Mouse (Mus musculus) midbrain, embryonic 13.5 days (tissue): ENCODE data around the gene Cabp7. TPM values are rescaled to one million over a fixed set of nuclear protein-coding genes. Genes with fewer than 3 reads are reported as not detected.

Source experiments
- ATAC-seq: fragments of 200-750 bp; cut with Nextera tagmentation; 2 replicates; pipeline ENCODE4 v1.8.0; 2017; ENCODE audit warnings: mild to moderate bottlenecking, moderate TSS enrichment, moderate library complexity
- H3K27ac ChIP-seq: fragments of 300-500 bp; sonication (generic); 2 replicates; pipeline ENCODE4 v1.5.1; 2015; ENCODE audit warnings: inconsistent platforms, mild to moderate bottlenecking, moderate library complexity
- H3K27me3 ChIP-seq: fragments of 300-500 bp; sonication (generic); 2 replicates; pipeline ENCODE4 v1.6.1; 2015; ENCODE audit warnings: mild to moderate bottlenecking, inconsistent platforms
- H3K36me3 ChIP-seq: fragments of 300-500 bp; sonication (generic); 2 replicates; pipeline ENCODE4 v1.6.1; 2015; ENCODE audit warnings: mild to moderate bottlenecking, inconsistent platforms
- H3K4me1 ChIP-seq: fragments of 300-500 bp; sonication (generic); replicated peaks from 2 replicates; pipeline ENCODE4 v1.6.1; 2015; ENCODE audit warnings: inconsistent platforms
- H3K4me2 ChIP-seq: fragments of 300-500 bp; sonication (generic); replicated peaks from 2 replicates; pipeline ENCODE4 v1.6.1; 2015; ENCODE audit warnings: moderate library complexity, mild to moderate bottlenecking, inconsistent platforms
- H3K4me3 ChIP-seq: fragments of 300-500 bp; sonication (generic); replicated peaks from 2 replicates; pipeline ENCODE4 v1.5.1; 2015; ENCODE audit warnings: mild to moderate bottlenecking, inconsistent platforms
- H3K9ac ChIP-seq: fragments of 300-500 bp; sonication (generic); replicated peaks from 2 replicates; pipeline ENCODE4 v1.6.1; 2015; ENCODE audit warnings: mild to moderate bottlenecking, inconsistent platforms
- H3K9me3 ChIP-seq: fragments of 300-500 bp; sonication (generic); 2 replicates; pipeline ENCODE4 v1.6.1; 2016; ENCODE audit warnings: mild to moderate bottlenecking, inconsistent platforms
- WGBS: fragments of 180-500 bp; shearing (Covaris S2); methylation state at CpG from one replicate; pipeline ENCODE4 v1.1.7; 2015; 5-methylcytosine and 5-hydroxymethylcytosine counted together
- polyA plus RNA-seq: library from polyadenylated mRNA; unstranded; fragments of >200 nt; fragmentation: Nextera tagmentation; extraction: Ambion mirVana; gene quantifications from 2 replicates; pipeline ENCODE4 v1.2.1, GENCODE M21; 2015

Cabp7 gene
- polyA plus RNA-seq = 0.69 and 1.0 TPM in 2 replicates

GRCm38 (mm10) chr11:4746733-4747132 is at the start of gene Cabp7:
Gene Cabp7, minus strand, starts transcription at chr11:4746778.
- under 1% methylated on average over 40 of the region's 73 CpGs for WGBS
- peak; percentile 13 for ATAC-seq
- H3K27me3 ChIP-seq = peaks cover 80% of the 10 kb centered on the region
- H3K4me1 ChIP-seq = peaks cover 38% of the 10 kb centered on the region
- no peaks in the 10 kb centered on the region for H3K9me3 ChIP-seq
- H3K27ac ChIP-seq = no peak within 1 kb of the TSS
- peak within 1 kb of the TSS; percentile 68 for H3K9ac ChIP-seq
- peak within 1 kb of the TSS; percentile 99 for H3K4me2 ChIP-seq
- peak within 1 kb of the TSS; percentile 63 for H3K4me3 ChIP-seq
- no peaks in the 10 kb centered on the region for H3K36me3 ChIP-seq

GRCm38 (mm10) chr11:4793006-4793405 is 46.4 kb upstream of the Cabp7 start:
- Histone ChIP-seq H3K9ac (no peak overlapping the region), H3K36me3 (peaks cover 47% of the 10 kb centered on the region), H3K4me2 (no peak overlapping the region), H3K27ac (no peak overlapping the region), H3K27me3 (no peaks in the 10 kb centered on the region), H3K4me3 (no peak overlapping the region), H3K4me1 (peaks cover 17% of the 10 kb centered on the region), H3K9me3 (no peaks in the 10 kb centered on the region)
- ATAC-seq = no peak
- WGBS = 33% methylated on average over 3 of the region's 3 CpGs

- Histone ChIP-seq H3K4me1 (peaks cover 17% of the 10 kb centered on the region), H3K36me3 (peaks cover 51% of the 10 kb centered on the region), H3K27me3 (no peaks in the 10 kb centered on the region), H3K27ac (0 out of 2 replicates have a peak overlapping the region, but pooled peaks have one; percentile 39), H3K4me2 (no peak overlapping the region), H3K9ac (no peak overlapping the region), H3K9me3 (no peaks in the 10 kb centered on the region), H3K4me3 (no peak overlapping the region)
- no peak for ATAC-seq
- WGBS = 40% methylated on average over 6 of the region's 6 CpGs
Observed at GRCm38 (mm10) chr11:4791549-4791948, 45.0 kb upstream of the Cabp7 start.

GRCm38 (mm10) chr11:4789691-4790090 is 43.1 kb upstream of the Cabp7 start:
- Histone ChIP-seq H3K4me2 (no peak overlapping the region), H3K9me3 (no peaks in the 10 kb centered on the region), H3K4me1 (peaks cover 17% of the 10 kb centered on the region), H3K9ac (no peak overlapping the region), H3K27me3 (no peaks in the 10 kb centered on the region), H3K36me3 (peaks cover 64% of the 10 kb centered on the region), H3K27ac (no peak overlapping the region), H3K4me3 (no peak overlapping the region)
- 92% methylated on average over 5 of the region's 5 CpGs for WGBS
- no peak for ATAC-seq

- no peak overlapping the region for H3K9ac ChIP-seq
- no peaks in the 10 kb centered on the region for H3K4me1 ChIP-seq
- H3K9me3 ChIP-seq = no peaks in the 10 kb centered on the region
- H3K27ac ChIP-seq = no peak overlapping the region
- H3K36me3 ChIP-seq = peaks cover 90% of the 10 kb centered on the region
- no peaks in the 10 kb centered on the region for H3K27me3 ChIP-seq
- ATAC-seq = no peak
- no peak overlapping the region for H3K4me2 ChIP-seq
- 91% methylated on average over 5 of the region's 5 CpGs for WGBS
- H3K4me3 ChIP-seq = no peak overlapping the region
Observed at GRCm38 (mm10) chr11:4784629-4785142, 38.1 kb upstream of the Cabp7 start.

GRCm38 (mm10) chr11:4783116-4783515 is 36.5 kb upstream of the Cabp7 start:
- no peaks in the 10 kb centered on the region for H3K4me1 ChIP-seq
- H3K9ac ChIP-seq = no peak overlapping the region
- H3K4me2 ChIP-seq = no peak overlapping the region
- 85% methylated on average over 3 of the region's 3 CpGs for WGBS
- no peak overlapping the region for H3K4me3 ChIP-seq
- H3K36me3 ChIP-seq = peaks cover 95% of the 10 kb centered on the region
- H3K27ac ChIP-seq = no peak overlapping the region
- no peak for ATAC-seq
- H3K9me3 ChIP-seq = no peaks in the 10 kb centered on the region
- H3K27me3 ChIP-seq = no peaks in the 10 kb centered on the region

GRCm38 (mm10) chr11:4780927-4781326 is 34.3 kb upstream of the Cabp7 start:
- no peak overlapping the region for H3K9ac ChIP-seq
- WGBS = 84% methylated on average over 3 of the region's 3 CpGs
- H3K4me3 ChIP-seq = no peak overlapping the region
- peaks cover 93% of the 10 kb centered on the region for H3K36me3 ChIP-seq
- no peaks in the 10 kb centered on the region for H3K27me3 ChIP-seq
- no peak for ATAC-seq
- H3K9me3 ChIP-seq = no peaks in the 10 kb centered on the region
- no peaks in the 10 kb centered on the region for H3K4me1 ChIP-seq
- no peak overlapping the region for H3K4me2 ChIP-seq
- H3K27ac ChIP-seq = no peak overlapping the region

- Histone ChIP-seq H3K36me3 (peaks cover 49% of the 10 kb centered on the region), H3K4me1 (peaks cover 17% of the 10 kb centered on the region), H3K9ac (no peak overlapping the region), H3K4me2 (no peak overlapping the region), H3K4me3 (no peak overlapping the region), H3K27ac (no peak overlapping the region), H3K9me3 (no peaks in the 10 kb centered on the region), H3K27me3 (no peaks in the 10 kb centered on the region)
- WGBS = 35% methylated on average over 3 of the region's 3 CpGs
- 0 out of 2 replicates have a peak, but pooled peaks have one; percentile 11 for ATAC-seq
Observed at GRCm38 (mm10) chr11:4772925-4773324, 26.3 kb upstream of the Cabp7 start.

GRCm38 (mm10) chr11:4771756-4772155 is 25.2 kb upstream of the Cabp7 start:
- peaks cover 17% of the 10 kb centered on the region for H3K4me1 ChIP-seq
- H3K36me3 ChIP-seq = peaks cover 52% of the 10 kb centered on the region
- 0 out of 2 replicates have a peak overlapping the region, but pooled peaks have one; percentile 19 for H3K27ac ChIP-seq
- 36% methylated on average over 7 of the region's 7 CpGs for WGBS
- H3K9me3 ChIP-seq = no peaks in the 10 kb centered on the region
- no peak overlapping the region for H3K4me2 ChIP-seq
- no peak overlapping the region for H3K9ac ChIP-seq
- H3K27me3 ChIP-seq = no peaks in the 10 kb centered on the region
- no peak overlapping the region for H3K4me3 ChIP-seq
- no peak for ATAC-seq

- H3K4me3 ChIP-seq = no peak overlapping the region
- peaks cover 41% of the 10 kb centered on the region for H3K36me3 ChIP-seq
- H3K27ac ChIP-seq = no peak overlapping the region
- peaks cover 17% of the 10 kb centered on the region for H3K4me1 ChIP-seq
- WGBS = 97% methylated on average over 6 of the region's 6 CpGs
- H3K9me3 ChIP-seq = no peaks in the 10 kb centered on the region
- no peaks in the 10 kb centered on the region for H3K27me3 ChIP-seq
- no peak overlapping the region for H3K4me2 ChIP-seq
- H3K9ac ChIP-seq = no peak overlapping the region
- ATAC-seq = no peak
Observed at GRCm38 (mm10) chr11:4769881-4770280, 23.3 kb upstream of the Cabp7 start.

- Histone ChIP-seq H3K36me3 (peaks cover 36% of the 10 kb centered on the region), H3K27me3 (no peaks in the 10 kb centered on the region), H3K4me2 (no peak overlapping the region), H3K27ac (no peak overlapping the region), H3K9ac (no peak overlapping the region), H3K4me1 (peaks cover 17% of the 10 kb centered on the region), H3K4me3 (no peak overlapping the region), H3K9me3 (no peaks in the 10 kb centered on the region)
- no peak for ATAC-seq
- WGBS = 78% methylated on average over 7 of the region's 7 CpGs
Observed at GRCm38 (mm10) chr11:4769293-4769692, 22.7 kb upstream of the Cabp7 start.

GRCm38 (mm10) chr11:4768399-4768798 is 21.8 kb upstream of the Cabp7 start:
- Histone ChIP-seq H3K9me3 (no peaks in the 10 kb centered on the region), H3K4me1 (peaks cover 16% of the 10 kb centered on the region), H3K36me3 (peaks cover 36% of the 10 kb centered on the region), H3K4me2 (no peak overlapping the region), H3K27ac (no peak overlapping the region), H3K27me3 (no peaks in the 10 kb centered on the region), H3K9ac (no peak overlapping the region), H3K4me3 (no peak overlapping the region)
- no peak for ATAC-seq
- WGBS = 92% methylated on average over 4 of the region's 4 CpGs

GRCm38 (mm10) chr11:4764476-4764875 is 17.9 kb upstream of the Cabp7 start:
- H3K4me3 ChIP-seq = no peak overlapping the region
- no peaks in the 10 kb centered on the region for H3K9me3 ChIP-seq
- WGBS = 81% methylated on average over 5 of the region's 5 CpGs

More at GRCm38 (mm10) chr11:4764476-4764875, 17.9 kb upstream of the Cabp7 start:
- no peaks in the 10 kb centered on the region for H3K27me3 ChIP-seq
- H3K4me1 ChIP-seq = peaks cover 37% of the 10 kb centered on the region
- no peak overlapping the region for H3K27ac ChIP-seq
- H3K4me2 ChIP-seq = no peak overlapping the region
- no peak overlapping the region for H3K9ac ChIP-seq
- peaks cover 20% of the 10 kb centered on the region for H3K36me3 ChIP-seq
- ATAC-seq = no peak
